8 mouse cellular contexts compared by ENCODE assay signal in genomic region chr13:30888480-30888879, GRCm38 (mm10). TPM values are rescaled to one million over a fixed set of nuclear protein-coding genes. Genes with fewer than 3 reads are reported as not detected.
DNase-seq lines count a peak whose midpoint lies in the region; ATAC-seq and TF ChIP-seq lines count a peak whose summit lies in the region.
"Had no signal": no experiment of that assay in that cellular context is flagged by ENCODE, and none has a peak within 500 bp of the region (broad histone marks: within the 10 kb centered on the region; RNA-seq: fewer than 3 reads in every experiment).

No protein-coding gene starts in this region.

- DNase-seq in G1E (ENCODE audit: low spot score): peak; percentile 38
- DNase-seq in adrenal gland, postnatal 10 days: peak; percentile 85
- DNase-seq in embryo, embryonic 11.5 days (ENCODE audit: low read depth, low spot score): peak; percentile 50
- DNase-seq in heart, postnatal 0 days (ENCODE audit: low spot score): peak; percentile 67
- peak; percentile 42 for DNase-seq in layer of hippocampus, adult 9-10 months (ENCODE audit: low spot score)

- peak; percentile 22; the same call in 1 of the 2 replicates for ATAC-seq in G1E (ENCODE audit: extremely low read depth, insufficient number of reproducible peaks, low FRiP score, poor library complexity, severe bottlenecking)
- no peak for ATAC-seq in heart, postnatal 0 days (ENCODE audit: insufficient read depth, low read depth)
- peak; percentile 88 for ATAC-seq in megakaryocyte, adult 5-6 weeks (ENCODE audit: poor library complexity, severe bottlenecking)

- TF ChIP-seq CTCF in G1E (IDR thresholded peaks at IDR 0.05; ENCODE audit: low read depth, low read length): peak; percentile 80
- peak; percentile 79 for TF ChIP-seq CTCF in heart, postnatal 0 days (IDR thresholded peaks at IDR 0.05; ENCODE audit: low read depth)
- TF ChIP-seq CTCF in small intestine, adult 2 months (IDR thresholded peaks at IDR 0.05; ENCODE audit: extremely low read depth, insufficient read length, insufficient replicate concordance, low read depth, low read length): peak; percentile 81; the same call in 1 of the 2 replicates

- no peaks in the 10 kb centered on the region for H3K27me3 ChIP-seq in G1E (ENCODE audit: insufficient read depth, low read length)
- no peaks in the 10 kb centered on the region for H3K27me3 ChIP-seq in heart, postnatal 0 days (ENCODE audit: control insufficient read depth, insufficient read depth, low read length)
- H3K27me3 ChIP-seq in small intestine, adult 2 months (ENCODE audit: control insufficient read depth, insufficient read depth, low read length): no peaks in the 10 kb centered on the region

- H3K36me3 ChIP-seq in G1E (replicated peaks): peaks cover 67% of the 10 kb centered on the region
- H3K36me3 ChIP-seq in heart, postnatal 0 days (replicated peaks; ENCODE audit: control insufficient read depth, insufficient read depth, low read length): peaks cover 16% of the 10 kb centered on the region; the same call in 1 of the 2 replicates
- H3K36me3 ChIP-seq in small intestine, adult 2 months (ENCODE audit: control insufficient read depth, insufficient read depth, low read length): peaks cover 19% of the 10 kb centered on the region

- H3K4me1 ChIP-seq in G1E (ENCODE audit: insufficient read depth, low read depth, low read length): no peaks in the 10 kb centered on the region
- H3K4me1 ChIP-seq in heart, postnatal 0 days (ENCODE audit: control insufficient read depth, insufficient read depth): no peaks in the 10 kb centered on the region
- H3K4me1 ChIP-seq in small intestine, adult 2 months (ENCODE audit: control insufficient read depth, insufficient read depth, insufficient read length, low read length): no peaks in the 10 kb centered on the region

- no peak for TF ChIP-seq POLR2A in small intestine, adult 2 months (IDR thresholded peaks at IDR 0.05; ENCODE audit: low read depth, low read length)

- no peak for TF ChIP-seq EP300 in heart, postnatal 0 days (IDR thresholded peaks at IDR 0.05; ENCODE audit: low read depth)

- H3K4me3 ChIP-seq in G1E (ENCODE audit: low read depth, low read length): no peak overlapping the region
- H3K4me3 ChIP-seq in heart, postnatal 0 days (ENCODE audit: low read depth, low read length): no peak overlapping the region
- H3K4me3 ChIP-seq in small intestine, adult 2 months (ENCODE audit: low read depth, low read length): no peak overlapping the region

- no peak overlapping the region for H3K4me2 ChIP-seq in heart, postnatal 0 days (ENCODE audit: low read depth, low read length)

- no peak overlapping the region for H3K9ac ChIP-seq in heart, postnatal 0 days (replicated peaks; ENCODE audit: low read depth, low read length)

- WGBS in heart, postnatal 0 days: 17% methylated on average over 3 of the region's 3 CpGs
- whole genome bisulfite sequencing in small intestine, adult 2 months: 30% methylated on average over 3 of the region's 3 CpGs

- no peak overlapping the region for H3K27ac ChIP-seq in heart, postnatal 0 days (ENCODE audit: low read depth)
- no peak overlapping the region for H3K27ac ChIP-seq in small intestine, adult 2 months (ENCODE audit: insufficient read depth, low read depth, low read length)
- H3K27ac ChIP-seq: macrophage had no signal

- no peaks in the 10 kb centered on the region for H3K9me3 ChIP-seq in G1E (replicated peaks)
- H3K9me3 ChIP-seq in heart, postnatal 0 days (replicated peaks; ENCODE audit: control insufficient read depth, low read length): no peaks in the 10 kb centered on the region

RNA-seq across cellular contexts. Expression of gene Hus1b, which starts 59.1 kb away (rescaled TPM):
- total RNA-seq in G1E (2014; fragmentation: Nextera tagmentation) (not detected in 2 replicates), G1E (2017) (0.87 and 1.3 TPM in 2 replicates)
- not detected in 2 replicates for polyA plus RNA-seq in G1E (2012)
- total RNA-seq in adrenal gland, postnatal 10 days (2021): under 1 TPM in 1 of 2 experiments, not detected in 1; 0.58 TPM
- not detected in 2 replicates for total RNA-seq in heart, postnatal 0 days (2014; rRNA removed; ENCODE audit: low replicate concordance)
- not detected in 2 replicates for polyA plus RNA-seq in heart, postnatal 0 days (2015; fragmentation: Nextera tagmentation; extraction: Ambion mirVana)
- total RNA-seq in megakaryocyte, adult 5-6 weeks (2015): 0.65 and 0.98 TPM in 2 replicates
- 0.98 and 1.3 TPM in 2 replicates for total RNA-seq in megakaryocyte, adult 5-6 weeks (2017)
- 0.10 TPM in 1 of 2 replicates, not detected in the other for polyA plus RNA-seq in small intestine, adult 2 months (2012; rRNA removed)
- polyA plus RNA-seq: macrophage had no signal
